Mouse (Mus musculus) frontal cortex, postnatal 14 days (tissue): ENCODE results near the gene Rnf121.

ENCODE experiments used
- DNase-seq, 2 experiments: peaks; one replicate each; pipeline ENCODE4 v3.0.0; 2022; ENCODE audit warnings: low spot score in 2 of 2

Gene Rnf121

DNA sequence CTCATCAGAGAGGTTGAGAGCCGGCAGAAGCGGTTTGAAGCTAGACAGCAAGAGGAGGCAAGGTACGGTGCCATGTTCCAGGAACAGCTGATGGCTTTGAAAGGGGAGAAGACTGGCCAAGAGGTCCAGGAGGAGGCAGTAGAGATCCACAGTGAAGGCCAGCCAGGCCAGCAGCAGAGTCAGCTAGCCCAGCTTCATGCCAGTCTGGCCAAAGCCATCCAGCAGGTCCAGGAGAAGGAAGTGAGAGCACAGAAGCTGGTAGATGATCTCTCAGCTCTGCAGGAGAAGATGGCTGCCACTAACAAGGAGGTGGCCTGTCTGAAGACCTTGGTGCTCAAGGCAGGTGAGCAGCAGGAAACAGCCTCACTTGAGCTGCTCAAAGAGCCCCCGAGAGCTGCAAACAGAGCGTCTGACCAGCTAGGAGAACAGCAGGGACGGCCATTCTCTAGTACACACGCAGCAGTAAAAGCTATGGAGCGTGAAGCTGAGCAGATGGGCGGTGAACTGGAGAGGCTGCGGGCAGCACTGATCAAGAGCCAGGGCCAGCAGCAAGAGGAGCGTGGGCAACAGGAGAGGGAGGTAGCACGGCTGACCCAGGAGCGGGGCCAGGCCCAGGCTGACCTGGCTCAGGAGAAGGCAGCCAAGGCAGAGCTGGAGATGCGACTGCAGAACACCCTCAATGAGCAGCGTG lies 65.7 kb downstream of the Rnf121 start:
- no peak for DNase-seq

GRCm38 (mm10) chr7:101998194-101998927 lies 66.9 kb downstream of the Rnf121 start:
- DNase-seq, result peak; percentile 74 to 82

GRCm38 (mm10) chr7:101994241-101994640 lies 71.0 kb downstream of the Rnf121 start:
- DNase-seq, result no peak

DNA sequence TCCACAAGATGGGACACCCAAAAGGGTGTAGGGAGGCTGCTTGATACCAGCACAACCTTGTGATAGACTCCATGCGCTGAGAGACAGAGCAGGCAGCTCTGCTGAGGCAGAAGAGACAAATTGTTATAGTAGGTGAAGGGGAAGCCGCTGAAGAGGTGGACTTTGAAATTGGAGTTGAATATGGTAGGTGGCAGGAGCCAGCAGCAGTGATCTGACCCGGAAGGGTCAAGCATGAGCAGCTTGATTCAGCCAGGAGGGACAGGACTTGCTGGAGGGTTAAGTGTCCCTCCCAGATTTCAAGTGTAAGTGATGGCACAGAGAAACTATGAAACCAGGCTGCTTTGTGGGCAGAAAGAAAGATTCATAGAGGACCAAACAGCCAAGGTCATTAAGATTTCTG lies 80.2 kb downstream of the Rnf121 start:
- DNase-seq, result no peak

DNA sequence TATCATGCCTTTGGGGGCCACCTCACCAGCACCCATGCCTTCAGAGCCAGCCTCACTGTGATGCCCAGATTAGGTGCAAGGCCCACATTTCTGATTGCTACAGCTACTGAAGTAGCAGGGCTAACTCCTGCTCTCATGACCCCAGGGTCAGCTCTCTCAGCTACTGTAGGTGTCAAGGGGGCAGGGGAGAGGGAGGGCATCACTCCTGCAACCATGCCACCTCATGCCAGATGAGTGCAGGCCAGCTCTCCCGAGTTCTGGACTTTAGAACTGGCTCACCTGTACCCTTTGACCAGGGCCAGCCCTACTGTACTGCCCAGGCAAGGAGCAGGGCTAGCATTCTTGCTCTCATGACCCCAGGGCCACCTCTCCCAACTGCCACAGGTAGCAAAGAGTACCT lies 82.5 kb downstream of the Rnf121 start:
- DNase-seq, result no peak

DNA sequence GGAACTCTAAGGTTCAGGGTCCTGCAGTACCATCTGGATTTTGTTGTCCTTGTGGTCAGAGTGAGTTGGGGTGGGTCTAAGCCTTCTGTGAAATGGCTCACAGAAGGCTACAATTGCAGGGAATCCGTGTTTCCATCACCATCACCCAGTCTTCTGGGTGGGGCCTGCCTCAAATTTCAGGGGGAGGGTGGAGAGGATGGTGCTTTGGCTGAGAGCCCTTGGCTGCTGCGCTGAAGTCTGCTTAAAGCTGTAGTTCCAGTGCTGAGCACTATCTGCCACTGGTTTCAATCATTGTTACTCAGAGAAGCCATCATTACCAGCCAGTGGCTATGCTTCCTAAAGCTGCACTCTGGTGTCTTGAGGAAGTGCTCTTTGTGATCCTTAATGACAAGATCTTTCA lies 90.8 kb downstream of the Rnf121 start:
- DNase-seq, result no peak

DNA sequence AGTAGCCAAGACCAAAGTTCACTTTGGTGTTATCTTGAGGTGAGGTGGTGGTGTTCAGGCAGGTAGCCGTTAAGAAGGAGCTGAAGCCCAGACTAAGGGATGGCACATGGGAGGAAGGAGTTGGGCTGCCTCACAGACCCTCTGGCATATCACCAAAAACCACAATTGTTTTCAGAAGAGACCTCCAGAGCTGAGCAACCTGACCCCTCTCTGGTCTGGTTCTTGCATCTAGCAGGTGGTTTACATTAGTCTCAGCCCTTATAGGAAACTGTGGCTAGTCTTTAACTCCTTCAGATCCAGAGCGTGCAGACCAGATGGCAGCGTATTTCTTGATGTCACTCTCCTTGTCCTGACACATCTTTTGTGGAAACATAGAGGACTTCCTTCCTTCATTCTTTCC lies 91.5 kb downstream of the Rnf121 start:
- DNase-seq, result no peak

GRCm38 (mm10) chr7:101971721-101972120 lies 93.5 kb downstream of the Rnf121 start:
- no peak for DNase-seq

DNA sequence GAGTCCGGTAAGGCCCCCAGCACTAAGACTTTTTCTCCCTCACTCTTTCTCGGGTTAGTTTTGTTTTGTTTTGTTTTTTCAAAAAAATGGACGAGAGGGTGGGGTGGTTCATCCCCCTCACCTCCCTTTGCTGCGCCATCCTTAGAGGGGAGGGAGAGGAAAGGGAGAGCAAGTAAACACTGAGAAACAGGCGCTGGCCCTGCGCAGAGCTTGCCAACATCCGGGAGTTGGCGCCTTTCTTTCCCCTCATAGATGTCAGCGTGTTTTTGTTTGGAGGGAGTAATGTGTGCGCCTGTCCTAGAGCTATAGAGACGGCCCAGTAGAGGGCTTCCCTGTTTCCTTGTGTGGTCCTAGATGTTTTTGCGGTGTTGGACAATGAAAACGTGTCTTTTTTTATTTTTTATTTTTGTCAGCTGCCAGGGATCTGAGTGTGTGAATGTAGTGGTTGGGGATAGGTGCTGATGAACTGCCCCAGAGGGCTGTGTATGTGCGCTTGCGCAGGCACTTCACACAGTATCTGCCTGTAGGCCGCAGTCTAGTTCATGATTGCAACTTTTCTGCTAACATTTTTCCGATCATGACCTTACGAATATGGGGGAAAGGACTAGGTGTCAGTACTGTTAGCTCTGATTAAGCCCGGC lies 94.3 kb downstream of the Rnf121 start:
- DNase-seq, result peak; percentile 63 to 75

GRCm38 (mm10) chr7:101970429-101970775 lies 94.9 kb downstream of the Rnf121 start:
- DNase-seq, result peak; percentile 79 to 82

- peak; percentile 71 to 79 for DNase-seq
Observed at GRCm38 (mm10) chr7:101969694-101970428, 95.4 kb downstream of the Rnf121 start.
